Mouse (Mus musculus) heart, embryonic 14.5 days (tissue): ENCODE measurements around the gene Hspb8. TPM values are rescaled to one million over a fixed set of nuclear protein-coding genes. Genes with fewer than 3 reads are reported as not detected.

Experiments
- ATAC-seq: fragments of 200-750 bp; cut with Nextera tagmentation; 2 replicates; pipeline ENCODE4 v1.8.0; 2017; ENCODE audit warnings: low read depth, moderate TSS enrichment; ENCODE audit not compliant: insufficient number of reproducible peaks, insufficient read depth, low FRiP score
- H3K27ac ChIP-seq, 2 experiments: fragments of 200-500 bp in 1 of 2; fragments of 300-500 bp in 1 of 2; sonication (generic) in 1 of 2; replicated peaks in 1 of 2; 2 replicates each; pipeline ENCODE4 v1.5.1; 2012 to 2014; ENCODE audit warnings: low read depth in 2 of 2, low read length in 2 of 2, control low read depth in 1 of 2, mild to moderate bottlenecking in 1 of 2, mixed read lengths in 1 of 2; ENCODE audit not compliant: control insufficient read depth in 1 of 2, insufficient read depth in 1 of 2
- H3K27me3 ChIP-seq: fragments of 300-500 bp; sonication (generic); 2 replicates; pipeline ENCODE4 v1.6.1; 2014; ENCODE audit warnings: mild to moderate bottlenecking, low read length, control low read depth; ENCODE audit not compliant: control insufficient read depth, insufficient read depth
- H3K36me3 ChIP-seq: fragments of 300-500 bp; sonication (generic); 2 replicates; pipeline ENCODE4 v1.6.1; 2014; ENCODE audit warnings: mild to moderate bottlenecking, control low read depth, low read length, mixed read lengths; ENCODE audit not compliant: control insufficient read depth, insufficient read depth
- H3K4me1 ChIP-seq, 2 experiments: fragments of 200-500 bp in 1 of 2; fragments of 300-500 bp in 1 of 2; sonication (generic) in 1 of 2; 2 replicates each; pipeline ENCODE4 v1.6.1; 2012 to 2014; ENCODE audit warnings: low read length in 2 of 2, control low read depth in 1 of 2, mixed read lengths in 1 of 2; ENCODE audit not compliant: control insufficient read depth in 2 of 2, insufficient read depth in 2 of 2
- H3K4me2 ChIP-seq: fragments of 300-500 bp; sonication (generic); 2 replicates; pipeline ENCODE4 v1.6.1; 2014; ENCODE audit warnings: mild to moderate bottlenecking, low read length
- H3K4me3 ChIP-seq, 2 experiments: fragments of 200-500 bp in 1 of 2; fragments of 300-500 bp in 1 of 2; sonication (generic) in 1 of 2; 2 replicates each; pipeline ENCODE4 v1.5.1; 2012 to 2014; ENCODE audit warnings: low read length in 2 of 2, mild to moderate bottlenecking in 2 of 2, control low read depth in 1 of 2, low read depth in 1 of 2, moderate library complexity in 1 of 2; ENCODE audit not compliant: control insufficient read depth in 1 of 2, insufficient read depth in 1 of 2
- H3K9ac ChIP-seq: fragments of 300-500 bp; sonication (generic); 2 replicates; pipeline ENCODE4 v1.6.1; 2014; ENCODE audit warnings: mild to moderate bottlenecking, low read length
- H3K9me3 ChIP-seq: fragments of 300-500 bp; sonication (generic); 2 replicates; pipeline ENCODE4 v1.6.1; 2016; ENCODE audit warnings: low read length, control low read depth; ENCODE audit not compliant: control insufficient read depth
- WGBS: fragments of 180-500 bp; shearing (Covaris S2); extraction: QIAGEN DNeasy Blood & Tissue Kit; methylation state at CpG from one replicate; pipeline ENCODE4 v1.1.7; 2014; 5-methylcytosine and 5-hydroxymethylcytosine counted together
- polyA plus RNA-seq: library from polyadenylated mRNA; unstranded; fragments of >200 nt; fragmentation: Nextera tagmentation; extraction: Ambion mirVana; gene quantifications from 2 replicates; pipeline ENCODE4 v1.2.1, GENCODE M21; 2014

Gene Hspb8
- polyA plus RNA-seq, 1 experiment from 2014 or later = 31.7 TPM

- peaks cover 12 to 19% of the 10 kb centered on the region in 2 experiments for H3K4me1 ChIP-seq
- no peak for ATAC-seq
- no peaks in the 10 kb centered on the region for H3K36me3 ChIP-seq
- no peak overlapping the region for H3K4me3 ChIP-seq
- no peaks in the 10 kb centered on the region for H3K9me3 ChIP-seq
- WGBS = 77% methylated on average over 7 of the region's 7 CpGs
- no peaks in the 10 kb centered on the region for H3K27me3 ChIP-seq
- no peak overlapping the region for H3K9ac ChIP-seq
- H3K4me2 ChIP-seq = no peak overlapping the region
- no peak overlapping the region for H3K27ac ChIP-seq
Measured at GRCm38 (mm10) chr5:116442697-116443458, 20.2 kb upstream of the Hspb8 start.

GRCm38 (mm10) chr5:116440251-116440650 is 17.6 kb upstream of the Hspb8 start:
- Histone ChIP-seq H3K9me3 (no peaks in the 10 kb centered on the region), H3K4me2 (no peak overlapping the region), H3K36me3 (no peaks in the 10 kb centered on the region), H3K4me1 (peaks cover 2 to 3% of the 10 kb centered on the region in 2 experiments; a peak in 2 of 4 replicates), H3K9ac (no peak overlapping the region), H3K27ac (no peak overlapping the region), H3K27me3 (no peaks in the 10 kb centered on the region; the same call in 1 of the 2 replicates), H3K4me3 (no peak overlapping the region)
- WGBS = 46% methylated on average over 4 of the region's 4 CpGs
- no peak for ATAC-seq

- Histone ChIP-seq H3K36me3 (no peaks in the 10 kb centered on the region), H3K27ac (no peak overlapping the region), H3K4me3 (no peak overlapping the region), H3K9me3 (no peaks in the 10 kb centered on the region), H3K9ac (no peak overlapping the region), H3K4me2 (no peak overlapping the region), H3K4me1 (peaks cover 3 to 7% of the 10 kb centered on the region in 2 experiments; a peak in 3 of 4 replicates), H3K27me3 (no peaks in the 10 kb centered on the region; the same call in 1 of the 2 replicates)
- WGBS = 38% methylated on average over 4 of the region's 4 CpGs
- no peak for ATAC-seq
Measured at GRCm38 (mm10) chr5:116438328-116438727, 15.7 kb upstream of the Hspb8 start.

DNA sequence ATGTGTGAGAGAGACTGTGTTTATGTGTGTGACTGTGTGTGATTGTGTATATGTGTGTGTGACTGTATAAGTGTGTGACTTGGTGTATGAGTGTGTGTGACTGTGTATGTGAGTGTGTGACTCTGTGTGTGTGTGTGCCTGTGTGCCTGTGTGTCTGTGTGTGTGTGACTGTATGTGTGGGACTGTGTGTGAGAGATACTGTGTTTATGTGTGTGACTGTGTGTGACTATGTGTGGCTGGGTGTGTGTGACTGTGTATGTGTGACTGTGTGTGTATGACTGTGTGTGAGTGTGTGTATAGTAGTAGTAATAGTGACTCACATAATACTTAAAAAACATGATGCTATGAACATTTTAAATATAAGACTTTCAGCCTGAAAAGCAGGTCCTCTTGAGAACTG is 13.5 kb upstream of the Hspb8 start:
- Histone ChIP-seq H3K36me3 (no peaks in the 10 kb centered on the region), H3K27ac (no peak overlapping the region), H3K4me2 (no peak overlapping the region), H3K9ac (no peak overlapping the region), H3K9me3 (no peaks in the 10 kb centered on the region), H3K4me3 (no peak overlapping the region), H3K27me3 (no peaks in the 10 kb centered on the region; the same call in 1 of the 2 replicates), H3K4me1 (peaks cover 3 to 7% of the 10 kb centered on the region in 2 experiments; a peak in 3 of 4 replicates)
- no peak for ATAC-seq

DNA sequence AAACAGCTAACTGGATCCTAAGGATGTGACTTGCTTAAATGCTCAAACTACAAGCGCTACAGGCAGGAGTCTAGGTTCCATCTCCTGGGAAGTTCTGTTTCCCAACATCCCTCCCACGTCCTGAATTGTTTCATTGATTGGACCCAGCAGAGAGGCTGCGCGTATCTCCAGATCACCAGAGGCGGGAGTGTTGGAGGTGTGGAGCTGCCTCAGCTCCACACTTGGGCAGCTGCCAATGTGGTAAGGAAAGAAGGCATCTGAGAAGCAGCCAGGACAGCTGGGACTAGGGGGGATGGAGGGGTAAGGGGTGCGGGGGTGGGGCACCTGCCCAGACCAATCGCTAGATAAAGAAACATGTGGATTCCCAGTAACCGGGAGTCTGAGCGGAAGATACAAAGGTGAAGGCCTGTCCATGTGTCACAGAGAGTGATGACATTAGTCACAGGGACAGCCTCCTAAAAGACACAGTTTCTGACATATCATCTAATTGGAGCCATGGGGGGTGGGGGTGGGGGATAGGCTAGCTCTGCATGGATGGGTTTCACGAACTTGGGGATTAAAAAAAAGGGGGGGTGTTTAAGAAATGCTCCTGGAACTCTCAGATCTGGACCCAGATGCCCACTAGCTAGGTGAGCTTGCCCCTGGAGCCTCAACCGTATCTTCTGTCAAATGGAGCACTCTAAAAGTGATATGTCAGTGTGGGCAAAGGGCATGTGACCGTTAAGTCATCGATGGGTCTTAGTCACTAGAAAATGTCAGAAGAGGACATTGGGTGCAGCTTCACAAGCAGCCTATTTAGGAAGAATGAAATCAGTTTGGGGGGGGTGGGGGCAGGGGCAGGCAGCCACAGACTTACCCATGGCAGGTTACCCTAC is 12.5 kb upstream of the Hspb8 start:
- H3K9ac ChIP-seq = no peak overlapping the region
- H3K27ac ChIP-seq = no peak overlapping the region
- no peaks in the 10 kb centered on the region for H3K36me3 ChIP-seq
- no peaks in the 10 kb centered on the region; the same call in 1 of the 2 replicates for H3K27me3 ChIP-seq
- H3K9me3 ChIP-seq = no peaks in the 10 kb centered on the region
- WGBS = 39% methylated on average over 13 of the region's 13 CpGs
- no peak for ATAC-seq
- no peak overlapping the region for H3K4me3 ChIP-seq
- no peak overlapping the region for H3K4me2 ChIP-seq
- H3K4me1 ChIP-seq = peaks cover 3 to 7% of the 10 kb centered on the region in 2 experiments; a peak in 2 of 4 replicates

DNA sequence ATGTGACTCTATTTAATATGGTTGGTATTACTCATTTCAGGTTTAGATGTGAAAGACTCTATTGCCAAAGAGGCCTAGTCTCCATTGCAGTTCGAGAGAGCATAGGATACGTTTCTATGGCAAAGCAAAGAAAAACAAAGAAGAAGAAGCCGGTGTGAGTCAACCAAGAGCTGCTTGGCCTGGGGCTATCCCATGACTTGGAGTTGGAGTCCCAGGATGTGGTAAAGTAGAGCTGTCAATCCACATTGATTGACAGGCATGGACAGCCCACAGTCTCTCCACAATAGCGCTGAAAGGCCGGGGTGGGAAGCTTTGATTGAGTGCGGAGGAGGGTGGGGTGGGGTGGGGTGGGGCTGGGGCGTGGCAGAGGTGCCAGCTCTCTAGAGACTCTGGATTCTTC is 10.2 kb upstream of the Hspb8 start:
- Histone ChIP-seq H3K36me3 (no peaks in the 10 kb centered on the region), H3K9me3 (no peaks in the 10 kb centered on the region), H3K4me2 (no peak overlapping the region), H3K27me3 (no peaks in the 10 kb centered on the region; the same call in 1 of the 2 replicates), H3K4me3 (no peak overlapping the region), H3K4me1 (peaks cover 6 to 7% of the 10 kb centered on the region in 2 experiments), H3K27ac (no peak overlapping the region), H3K9ac (no peak overlapping the region)
- 69% methylated on average over 7 of the region's 7 CpGs for WGBS
- no peak for ATAC-seq

- ATAC-seq = no peak
- 86% methylated on average over 2 of the region's 2 CpGs for WGBS
Measured at GRCm38 (mm10) chr5:116426701-116427100, 4.0 kb upstream of the Hspb8 start.

More at GRCm38 (mm10) chr5:116426701-116427100, 4.0 kb upstream of the Hspb8 start:
- H3K27me3 ChIP-seq = no peaks in the 10 kb centered on the region
- no peaks in the 10 kb centered on the region for H3K9me3 ChIP-seq
- H3K27ac ChIP-seq = no peak overlapping the region
- H3K36me3 ChIP-seq = no peaks in the 10 kb centered on the region
- H3K4me1 ChIP-seq = peaks cover 7 to 17% of the 10 kb centered on the region in 2 experiments
- no peak overlapping the region for H3K4me3 ChIP-seq
- no peak overlapping the region for H3K9ac ChIP-seq
- H3K4me2 ChIP-seq = no peak overlapping the region
